Mouse (Mus musculus) embryonic facial prominence, embryonic 11.5 days (tissue): ENCODE measurements around the gene Usp5. TPM values are rescaled to one million over a fixed set of nuclear protein-coding genes. Genes with fewer than 3 reads are reported as not detected.

Experiments used
- ATAC-seq: fragments of 200-750 bp; cut with Nextera tagmentation; replicated peaks from 2 replicates; pipeline ENCODE4 v1.8.0; 2017; ENCODE audit warnings: low read depth; ENCODE audit not compliant: insufficient number of reproducible peaks, low FRiP score, low TSS enrichment
- DNase-seq: peaks from one replicate; pipeline ENCODE4 v3.0.0-alpha.2; 2015; ENCODE audit warnings: low spot score
- H3K27ac ChIP-seq: fragments of 300-500 bp; sonication (generic); replicated peaks from 2 replicates; pipeline ENCODE4 v1.5.1; 2014; ENCODE audit warnings: mild to moderate bottlenecking, low read depth, low read length, control low read depth
- H3K27me3 ChIP-seq: fragments of 300-500 bp; sonication (generic); 2 replicates; pipeline ENCODE4 v1.6.1; 2014; ENCODE audit warnings: mild to moderate bottlenecking, low read length, moderate library complexity, mixed read lengths; ENCODE audit not compliant: control insufficient read depth, insufficient read depth
- H3K36me3 ChIP-seq: fragments of 300-500 bp; sonication (generic); replicated peaks from 2 replicates; pipeline ENCODE4 v1.6.1; 2014; ENCODE audit warnings: low read depth, mild to moderate bottlenecking, low read length, moderate library complexity, mixed read lengths; ENCODE audit not compliant: control insufficient read depth, insufficient read depth
- H3K4me1 ChIP-seq: fragments of 300-500 bp; sonication (generic); 2 replicates; pipeline ENCODE4 v1.6.1; 2014; ENCODE audit warnings: low read length, mixed read lengths; ENCODE audit not compliant: control insufficient read depth, insufficient read depth
- H3K4me2 ChIP-seq: fragments of 300-500 bp; sonication (generic); 2 replicates; pipeline ENCODE4 v1.6.1; 2014; ENCODE audit warnings: low read depth, mild to moderate bottlenecking, control low read depth, low read length, moderate library complexity
- H3K4me3 ChIP-seq: fragments of 300-500 bp; sonication (generic); 2 replicates; pipeline ENCODE4 v1.5.1; 2014; ENCODE audit warnings: low read depth, low read length, control low read depth
- H3K9ac ChIP-seq: fragments of 300-500 bp; sonication (generic); replicated peaks from 2 replicates; pipeline ENCODE4 v1.6.1; 2014; ENCODE audit warnings: mild to moderate bottlenecking, control low read depth, low read length
- H3K9me3 ChIP-seq: fragments of 300-500 bp; sonication (generic); replicated peaks from 2 replicates; pipeline ENCODE4 v1.6.1; 2016; ENCODE audit warnings: mild to moderate bottlenecking, low read length, inconsistent platforms, mixed read lengths; ENCODE audit not compliant: control insufficient read depth
- WGBS: fragments of 180-500 bp; shearing (Covaris S2); extraction: QIAGEN DNeasy Blood & Tissue Kit; methylation state at CpG from one replicate; pipeline ENCODE4 v1.1.7; 2014; 5-methylcytosine and 5-hydroxymethylcytosine counted together
- polyA plus RNA-seq: library from polyadenylated mRNA; unstranded; fragments of >200 nt; fragmentation: Nextera tagmentation; extraction: Ambion mirVana; gene quantifications from 2 replicates; pipeline ENCODE4 v1.2.1, GENCODE M21; 2014

The Usp5 gene
- polyA plus RNA-seq, 1 experiment from 2014 or later: 128 TPM

GRCm38 (mm10) chr6:124856321-124856720 is 27.0 kb upstream of the Usp5 start:
- Histone ChIP-seq H3K4me3 (peak overlapping the region; percentile 82), H3K36me3 (no peaks in the 10 kb centered on the region; the same call in none of the 2 replicates), H3K4me2 (peak overlapping the region; percentile 79), H3K9me3 (no peaks in the 10 kb centered on the region), H3K27ac (peak overlapping the region; percentile 95), H3K4me1 (peaks cover 8% of the 10 kb centered on the region), H3K9ac (peak overlapping the region; percentile 97), H3K27me3 (no peaks in the 10 kb centered on the region)
- peak; percentile 88 for DNase-seq
- 4% methylated on average over 14 of the region's 14 CpGs for WGBS
- ATAC-seq: peak; percentile 61

DNA sequence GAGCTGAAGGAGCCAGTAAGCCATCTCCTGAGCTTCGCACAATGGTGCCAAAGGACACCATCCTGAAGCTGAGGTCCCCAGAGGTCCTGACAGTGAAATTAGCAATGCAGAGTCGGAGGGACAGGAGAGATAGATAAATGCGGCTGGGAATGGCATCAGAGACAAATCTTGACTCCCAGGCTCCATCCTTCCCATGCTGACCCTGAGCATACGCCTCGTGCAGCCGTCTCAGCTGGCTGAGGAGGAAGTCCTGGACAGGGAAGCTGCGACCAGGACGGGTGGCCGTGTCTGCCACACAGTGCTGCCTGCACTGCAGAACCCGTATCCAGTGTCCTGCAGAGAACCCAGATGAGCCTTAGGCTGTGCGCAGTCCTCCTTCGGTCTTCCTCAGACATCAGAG is 25.4 kb upstream of the Usp5 start:
- 64% methylated on average over 12 of the region's 12 CpGs for WGBS
- Histone ChIP-seq H3K27ac (no peak overlapping the region), H3K4me3 (no peak overlapping the region), H3K27me3 (no peaks in the 10 kb centered on the region), H3K4me2 (no peak overlapping the region), H3K36me3 (no peaks in the 10 kb centered on the region; the same call in none of the 2 replicates), H3K9ac (no peak overlapping the region), H3K9me3 (no peaks in the 10 kb centered on the region), H3K4me1 (peaks cover 5% of the 10 kb centered on the region)
- ATAC-seq (no peak), DNase-seq (no peak)

DNA sequence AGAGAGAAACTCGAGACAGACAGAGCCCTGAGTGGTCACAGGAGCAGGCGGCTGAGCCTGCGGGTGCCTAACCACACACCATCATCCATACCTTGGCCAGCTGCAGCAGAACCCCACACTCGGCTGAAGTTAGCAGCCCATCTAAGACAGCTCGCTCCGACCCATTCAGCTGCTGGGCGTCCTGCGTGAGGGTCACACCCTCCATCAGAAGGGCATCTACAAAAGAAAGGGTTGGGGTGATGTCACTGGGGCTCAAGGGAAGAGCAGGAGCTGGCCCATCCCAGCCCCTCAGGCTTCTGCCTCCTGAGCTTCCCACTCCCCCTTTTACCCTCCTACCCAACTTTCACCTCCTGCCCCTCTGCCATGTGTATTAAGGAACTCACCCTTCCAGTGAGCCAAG is 21.3 kb upstream of the Usp5 start:
- Histone ChIP-seq H3K4me2 (no peak overlapping the region), H3K27me3 (no peaks in the 10 kb centered on the region; the same call in 1 of the 2 replicates), H3K4me1 (no peaks in the 10 kb centered on the region), H3K9ac (no peak overlapping the region), H3K9me3 (no peaks in the 10 kb centered on the region), H3K27ac (no peak overlapping the region), H3K36me3 (no peaks in the 10 kb centered on the region; the same call in none of the 2 replicates), H3K4me3 (no peak overlapping the region)
- DNase-seq (no peak), ATAC-seq (no peak)
- WGBS: 51% methylated on average over 8 of the region's 8 CpGs

DNA sequence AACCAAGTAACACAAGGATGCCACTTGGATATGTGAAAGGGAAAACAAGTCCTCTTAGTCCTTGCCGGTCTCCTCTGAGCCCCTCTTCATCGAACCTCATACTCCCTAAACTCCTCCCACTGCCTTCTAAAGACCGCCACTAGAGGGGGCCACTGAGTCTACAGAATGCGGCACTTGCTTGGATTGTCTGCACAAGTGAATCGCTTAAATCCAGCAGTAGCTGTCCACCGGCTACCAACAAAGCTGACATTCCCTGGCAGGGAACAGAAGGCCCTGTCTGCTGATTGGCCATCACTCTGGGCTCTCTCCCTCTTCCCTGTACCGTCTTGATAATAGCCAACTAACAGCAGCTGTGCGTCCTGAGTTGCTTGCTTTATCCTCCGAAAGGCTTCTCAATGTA is 18.0 kb upstream of the Usp5 start:
- WGBS: 12% methylated on average over 9 of the region's 9 CpGs
- Histone ChIP-seq H3K4me3 (no peak overlapping the region), H3K36me3 (no peaks in the 10 kb centered on the region; the same call in 1 of the 2 replicates), H3K4me2 (no peak overlapping the region), H3K27me3 (no peaks in the 10 kb centered on the region; the same call in 1 of the 2 replicates), H3K4me1 (no peaks in the 10 kb centered on the region), H3K9ac (no peak overlapping the region), H3K27ac (no peak overlapping the region), H3K9me3 (no peaks in the 10 kb centered on the region)
- peak; percentile 80; the same call in 1 of the 2 replicates for ATAC-seq
- DNase-seq: peak; percentile 97

- Histone ChIP-seq H3K36me3 (no peaks in the 10 kb centered on the region; the same call in 1 of the 2 replicates), H3K4me2 (no peak within 1 kb of the TSS; the same call in 1 of the 2 replicates), H3K27me3 (no peaks in the 10 kb centered on the region), H3K4me3 (no peak within 1 kb of the TSS), H3K27ac (no peak within 1 kb of the TSS), H3K9ac (peak within 1 kb of the TSS; percentile 29), H3K4me1 (peaks cover 6% of the 10 kb centered on the region), H3K9me3 (no peaks in the 10 kb centered on the region)
- ATAC-seq (no peak), DNase-seq (no peak)
- WGBS: 32% methylated on average over 15 of the region's 15 CpGs
Observed at GRCm38 (mm10) chr6:124840241-124841167, 11.2 kb upstream of the Usp5 start, which contains the start of gene Gnb3. Gnb3 (minus strand) TSS chr6:124840275.

- Histone ChIP-seq H3K9ac (peak overlapping the region; percentile 29), H3K27me3 (no peaks in the 10 kb centered on the region), H3K4me2 (no peak overlapping the region; the same call in 1 of the 2 replicates), H3K36me3 (no peaks in the 10 kb centered on the region; the same call in 1 of the 2 replicates), H3K27ac (no peak overlapping the region), H3K4me1 (peaks cover 6% of the 10 kb centered on the region), H3K4me3 (no peak overlapping the region), H3K9me3 (no peaks in the 10 kb centered on the region)
- no peak for DNase-seq
- WGBS: 6% methylated on average over 8 of the region's 8 CpGs
- peak; percentile 15; the same call in 1 of the 2 replicates for ATAC-seq
Observed at GRCm38 (mm10) chr6:124839805-124840204, 10.5 kb upstream of the Usp5 start.

DNA sequence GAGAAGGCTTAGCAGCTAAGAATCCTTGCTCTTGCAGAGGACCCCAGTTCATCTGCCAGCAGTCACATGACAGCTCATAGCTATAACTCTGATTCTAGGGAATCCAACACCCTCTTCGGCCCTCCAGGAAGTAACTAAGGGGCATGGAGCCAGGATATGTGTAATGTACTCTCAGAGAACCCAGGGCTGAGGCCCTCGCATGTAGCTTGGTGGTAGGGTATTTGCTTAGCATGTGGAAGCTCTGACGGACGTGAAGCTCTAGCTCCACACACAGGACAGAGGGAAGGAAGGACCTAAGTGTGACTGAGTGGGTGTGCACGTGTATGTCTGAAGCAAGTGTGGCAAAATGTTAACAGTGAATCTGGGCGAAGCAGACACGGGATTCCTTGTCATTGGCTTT is 7.1 kb upstream of the Usp5 start:
- no peak overlapping the region for H3K9ac ChIP-seq
- ATAC-seq (no peak), DNase-seq (no peak)
- no peak overlapping the region for H3K27ac ChIP-seq
- H3K4me3 ChIP-seq: no peak overlapping the region
- peaks cover 6% of the 10 kb centered on the region for H3K4me1 ChIP-seq
- H3K9me3 ChIP-seq: no peaks in the 10 kb centered on the region
- no peaks in the 10 kb centered on the region; the same call in 1 of the 2 replicates for H3K36me3 ChIP-seq
- no peak overlapping the region for H3K4me2 ChIP-seq
- H3K27me3 ChIP-seq: no peaks in the 10 kb centered on the region
- WGBS: 82% methylated on average over 7 of the region's 7 CpGs

DNA sequence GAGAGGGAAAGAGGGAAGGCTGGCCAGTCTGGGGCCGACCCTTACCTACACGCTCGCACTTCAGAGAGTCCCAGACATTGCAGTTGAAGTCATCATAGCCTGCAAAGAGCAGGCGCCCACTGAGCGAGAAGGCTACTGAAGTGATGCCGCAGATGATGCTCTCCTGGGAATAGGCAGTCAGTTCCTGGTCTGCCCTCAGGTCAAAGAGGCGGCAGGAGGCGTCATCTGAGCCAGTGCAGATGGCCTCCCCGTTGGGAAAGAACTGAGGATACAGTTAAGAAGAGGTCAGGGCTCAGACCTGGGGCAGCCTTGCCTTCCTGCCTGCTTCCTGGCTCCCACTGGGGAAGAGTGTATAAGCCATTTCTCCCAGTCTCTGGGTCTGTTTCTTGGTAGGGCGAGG is 6.2 kb upstream of the Usp5 start:
- Histone ChIP-seq H3K4me2 (no peak overlapping the region), H3K4me1 (peaks cover 6% of the 10 kb centered on the region), H3K27me3 (no peaks in the 10 kb centered on the region), H3K36me3 (no peaks in the 10 kb centered on the region; the same call in 1 of the 2 replicates), H3K9me3 (no peaks in the 10 kb centered on the region), H3K27ac (no peak overlapping the region), H3K4me3 (no peak overlapping the region), H3K9ac (no peak overlapping the region; the same call in 1 of the 2 replicates)
- 34% methylated on average over 10 of the region's 10 CpGs for WGBS
- no peak for DNase-seq
- no peak for ATAC-seq
